Mouse (Mus musculus): Measurements from ENCODE around the gene Jam3. TPM values are rescaled to one million over a fixed set of nuclear protein-coding genes. Genes with fewer than 3 reads are reported as not detected.
"Not testable (repeated sequence)": the region's sequence is repeated elsewhere in the genome, so short reads cannot be mapped to it uniquely, and the experiment has no call there.

Jam3 gene
- polyA plus RNA-seq, 1 experiment, result 6.4 TPM

DNA sequence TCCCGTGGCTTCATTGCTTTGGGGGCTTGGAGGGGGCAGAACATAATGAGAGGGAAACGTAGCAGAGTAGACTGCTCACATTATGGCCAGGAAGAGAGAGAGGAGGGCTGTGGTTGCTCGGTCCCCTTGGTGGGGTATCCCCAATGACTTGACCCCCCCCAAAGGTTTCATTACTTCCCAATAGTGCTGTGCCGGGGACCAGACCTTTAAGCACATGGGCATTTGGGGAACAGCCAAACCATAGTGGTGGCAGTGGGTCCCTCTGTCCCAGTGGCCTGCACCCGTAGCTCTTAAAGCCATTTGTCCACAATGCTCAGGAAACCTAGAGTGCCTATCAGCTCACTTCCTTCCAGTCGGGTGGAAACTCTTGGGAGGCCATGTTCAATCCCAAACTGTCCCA is 17.6 kb upstream of the Jam3 start:
- no peak for DNase-seq (ENCODE audit: low read depth in 1 of 2, low spot score in 2 of 2)
- H3K36me3 ChIP-seq (ENCODE audit: control insufficient read depth, insufficient read depth, low read length), result no peaks in the 10 kb centered on the region
- WGBS, result 37% methylated on average over 6 of the region's 6 CpGs
- H3K4me3 ChIP-seq (ENCODE audit: extremely low read depth, insufficient read depth, insufficient read length), result no peak overlapping the region
- TF ChIP-seq CTCF (IDR thresholded peaks at IDR 0.05; ENCODE audit: extremely low read depth, insufficient read depth, insufficient read length, insufficient replicate concordance) (no peak), POLR2A (IDR thresholded peaks at IDR 0.05; ENCODE audit: low read depth, low read length) (no peak)
- H3K27ac ChIP-seq (ENCODE audit: insufficient read depth, low read length), result no peak overlapping the region
- H3K4me1 ChIP-seq (ENCODE audit: control insufficient read depth, insufficient read depth, insufficient read length), result no peaks in the 10 kb centered on the region
- H3K27me3 ChIP-seq (ENCODE audit: control insufficient read depth, insufficient read depth, low read length), result no peaks in the 10 kb centered on the region

DNA sequence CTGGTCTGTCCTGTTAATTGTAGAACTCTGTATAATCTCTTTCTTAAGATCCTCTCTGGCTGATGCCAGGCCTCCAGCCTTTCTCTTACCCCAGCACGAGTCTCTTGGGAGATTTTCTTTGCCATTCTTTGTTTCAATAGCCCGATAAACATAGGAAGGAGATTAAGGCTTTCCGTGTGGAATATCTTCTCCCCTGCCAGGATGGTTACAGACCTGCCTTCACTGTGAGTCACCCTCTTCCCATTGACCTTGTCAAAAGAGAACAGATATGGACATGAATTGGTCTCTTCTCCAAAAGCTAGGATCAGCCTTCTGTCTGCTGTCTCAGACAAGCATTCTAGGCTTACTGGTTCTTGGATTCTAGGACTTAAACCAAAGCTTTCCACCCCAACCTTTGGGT is 15.5 kb upstream of the Jam3 start:
- no peak for TF ChIP-seq CTCF (IDR thresholded peaks at IDR 0.05; ENCODE audit: extremely low read depth, insufficient read depth, insufficient read length, insufficient replicate concordance)
- TF ChIP-seq POLR2A (IDR thresholded peaks at IDR 0.05; ENCODE audit: low read depth, low read length), result no peak
- no peak for DNase-seq (ENCODE audit: low read depth in 1 of 2, low spot score in 2 of 2)
- Histone ChIP-seq H3K4me1 (ENCODE audit: control insufficient read depth, insufficient read depth, insufficient read length) (no peaks in the 10 kb centered on the region), H3K4me3 (ENCODE audit: extremely low read depth, insufficient read depth, insufficient read length) (no peak overlapping the region), H3K27me3 (ENCODE audit: control insufficient read depth, insufficient read depth, low read length) (no peaks in the 10 kb centered on the region), H3K27ac (ENCODE audit: insufficient read depth, low read length) (no peak overlapping the region), H3K36me3 (ENCODE audit: control insufficient read depth, insufficient read depth, low read length) (no peaks in the 10 kb centered on the region)
- 87% methylated on average over 3 of the region's 3 CpGs for WGBS

DNA sequence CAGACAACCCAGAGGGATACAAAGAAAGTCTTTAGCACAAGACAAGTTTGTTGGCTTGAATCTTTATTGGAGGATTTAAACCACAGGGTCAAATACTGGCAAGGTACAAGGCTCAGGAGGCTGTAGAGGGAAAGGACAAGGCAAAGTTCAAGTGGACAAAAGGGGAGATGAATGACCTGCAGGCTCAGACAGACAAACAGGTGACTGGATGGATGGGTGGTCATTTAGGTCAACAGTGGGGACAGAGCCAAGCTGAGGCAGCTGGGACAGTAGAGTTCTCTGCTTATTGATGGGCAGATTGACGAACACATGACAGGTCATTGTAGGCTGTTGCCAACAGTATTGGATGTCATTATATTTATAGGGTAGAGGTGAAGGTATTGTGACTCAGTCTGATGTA is 11.8 kb upstream of the Jam3 start:
- H3K27ac ChIP-seq (ENCODE audit: insufficient read depth, low read length), result no peak overlapping the region
- no peaks in the 10 kb centered on the region for H3K4me1 ChIP-seq (ENCODE audit: control insufficient read depth, insufficient read depth, insufficient read length)
- H3K36me3 ChIP-seq (ENCODE audit: control insufficient read depth, insufficient read depth, low read length), result no peaks in the 10 kb centered on the region
- WGBS, result 81% methylated on average over 1 of the region's 1 CpGs
- DNase-seq (ENCODE audit: low read depth in 1 of 2, low spot score in 2 of 2), result no peak
- H3K27me3 ChIP-seq (ENCODE audit: control insufficient read depth, insufficient read depth, low read length), result no peaks in the 10 kb centered on the region
- no peak for TF ChIP-seq POLR2A (IDR thresholded peaks at IDR 0.05; ENCODE audit: low read depth, low read length)
- no peak for TF ChIP-seq CTCF (IDR thresholded peaks at IDR 0.05; ENCODE audit: extremely low read depth, insufficient read depth, insufficient read length, insufficient replicate concordance)
- no peak overlapping the region for H3K4me3 ChIP-seq (ENCODE audit: extremely low read depth, insufficient read depth, insufficient read length)

DNA sequence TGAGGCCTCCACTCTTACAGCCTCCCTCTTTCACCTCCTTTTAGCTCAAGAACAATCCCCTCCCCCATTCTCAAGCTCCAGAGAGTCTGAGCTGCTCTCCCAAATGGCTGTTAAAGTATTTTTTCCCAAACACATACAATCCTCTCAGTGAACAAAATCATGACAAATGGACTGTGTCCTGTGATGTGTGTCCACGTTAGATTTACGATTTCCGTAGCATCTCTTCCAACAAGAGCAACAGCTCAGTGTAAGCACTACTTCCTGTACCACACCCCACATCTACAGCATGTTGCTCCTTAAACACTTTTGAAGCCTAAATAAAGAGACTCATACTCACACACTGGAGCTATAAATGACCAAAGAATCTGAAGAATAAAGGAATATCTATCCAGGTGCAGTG is 10.4 kb upstream of the Jam3 start:
- DNase-seq (ENCODE audit: low read depth in 1 of 2, low spot score in 2 of 2), result no peak
- H3K4me3 ChIP-seq (ENCODE audit: extremely low read depth, insufficient read depth, insufficient read length), result no peak overlapping the region
- no peaks in the 10 kb centered on the region for H3K27me3 ChIP-seq (ENCODE audit: control insufficient read depth, insufficient read depth, low read length)
- H3K4me1 ChIP-seq (ENCODE audit: control insufficient read depth, insufficient read depth, insufficient read length), result no peaks in the 10 kb centered on the region
- no peaks in the 10 kb centered on the region for H3K36me3 ChIP-seq (ENCODE audit: control insufficient read depth, insufficient read depth, low read length)
- no peak for TF ChIP-seq POLR2A (IDR thresholded peaks at IDR 0.05; ENCODE audit: low read depth, low read length)
- TF ChIP-seq CTCF (IDR thresholded peaks at IDR 0.05; ENCODE audit: extremely low read depth, insufficient read depth, insufficient read length, insufficient replicate concordance), result no peak
- no peak overlapping the region for H3K27ac ChIP-seq (ENCODE audit: insufficient read depth, low read length)
- 86% methylated on average over 3 of the region's 3 CpGs for WGBS

DNA sequence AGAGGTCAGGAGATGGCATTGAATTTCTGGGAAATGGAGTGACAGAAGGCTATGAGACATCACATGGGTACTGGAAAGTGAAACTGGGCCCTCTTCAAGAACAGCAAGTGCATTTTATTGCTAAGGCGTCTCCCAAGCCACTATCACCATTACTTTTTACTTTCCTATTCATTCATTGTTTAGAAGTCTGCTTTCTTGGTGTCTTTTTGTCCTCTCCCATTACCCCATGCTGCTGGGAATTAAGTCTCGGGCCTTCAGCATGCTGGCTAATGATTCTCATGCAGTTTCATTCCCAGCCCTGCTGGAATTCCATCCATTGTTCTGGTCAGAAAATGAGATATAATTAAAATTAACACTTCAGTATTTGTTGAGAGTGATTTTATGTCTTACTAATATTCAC is 9.7 kb upstream of the Jam3 start:
- no peaks in the 10 kb centered on the region for H3K4me1 ChIP-seq (ENCODE audit: control insufficient read depth, insufficient read depth, insufficient read length)
- H3K4me3 ChIP-seq (ENCODE audit: extremely low read depth, insufficient read depth, insufficient read length), result no peak overlapping the region
- no peak overlapping the region for H3K27ac ChIP-seq (ENCODE audit: insufficient read depth, low read length)
- H3K27me3 ChIP-seq (ENCODE audit: control insufficient read depth, insufficient read depth, low read length), result no peaks in the 10 kb centered on the region
- 79% methylated on average over 2 of the region's 2 CpGs for WGBS
- no peak for DNase-seq (ENCODE audit: low read depth in 1 of 2, low spot score in 2 of 2)
- no peaks in the 10 kb centered on the region for H3K36me3 ChIP-seq (ENCODE audit: control insufficient read depth, insufficient read depth, low read length)
- TF ChIP-seq CTCF (IDR thresholded peaks at IDR 0.05; ENCODE audit: extremely low read depth, insufficient read depth, insufficient read length, insufficient replicate concordance), result no peak
- TF ChIP-seq POLR2A (IDR thresholded peaks at IDR 0.05; ENCODE audit: low read depth, low read length), result no peak

DNA sequence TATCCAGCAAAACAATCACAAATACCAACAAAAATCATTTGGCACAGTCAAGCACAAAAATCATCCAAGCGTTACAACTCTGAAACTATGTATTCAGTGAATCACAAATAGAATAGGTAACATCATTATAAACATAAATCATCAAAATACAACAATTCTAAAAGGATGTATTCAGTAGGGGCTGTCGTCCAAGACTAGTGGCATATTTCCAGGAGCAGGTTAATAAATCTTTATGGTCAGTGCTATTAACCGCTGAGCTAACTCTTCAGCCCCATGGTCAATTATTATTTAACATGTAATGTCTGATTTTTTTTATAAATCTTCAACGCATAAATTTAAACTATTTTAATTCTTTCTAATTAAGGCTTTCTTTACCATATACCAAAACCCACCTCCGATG is 8.4 kb upstream of the Jam3 start:
- H3K27ac ChIP-seq (ENCODE audit: insufficient read depth, low read length), result not testable (repeated sequence)

DNA sequence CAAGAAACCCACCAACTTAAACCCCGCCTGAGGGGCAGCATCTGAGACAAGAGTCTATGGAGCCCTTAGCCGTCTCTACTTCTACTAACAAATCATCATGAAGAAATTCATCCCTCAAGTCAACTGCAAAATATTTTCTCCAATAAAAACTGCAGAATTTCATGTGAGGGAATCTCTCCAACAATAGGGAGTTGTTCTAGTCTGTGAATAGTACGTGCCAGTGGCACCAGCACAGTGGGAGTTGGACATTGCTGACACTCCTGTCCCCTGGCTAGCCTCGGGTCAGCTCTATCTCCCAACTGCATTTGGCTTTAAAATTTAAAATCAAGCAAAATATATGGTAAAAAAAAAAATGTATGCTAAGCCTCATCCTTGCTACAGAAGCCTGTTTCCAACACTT is 1.4 kb downstream of the Jam3 start:
- no peaks in the 10 kb centered on the region for H3K36me3 ChIP-seq (ENCODE audit: control insufficient read depth, insufficient read depth, low read length)
- no peak for DNase-seq (ENCODE audit: low read depth in 1 of 2, low spot score in 2 of 2)
- H3K27ac ChIP-seq (ENCODE audit: insufficient read depth, low read length), result no peak overlapping the region
- peaks cover 6% of the 10 kb centered on the region for H3K27me3 ChIP-seq (ENCODE audit: control insufficient read depth, insufficient read depth, low read length)
- peaks cover 5% of the 10 kb centered on the region; the same call in 1 of the 2 replicates for H3K4me1 ChIP-seq (ENCODE audit: control insufficient read depth, insufficient read depth, insufficient read length)
- WGBS, result 89% methylated on average over 4 of the region's 4 CpGs
- H3K4me3 ChIP-seq (ENCODE audit: extremely low read depth, insufficient read depth, insufficient read length), result no peak overlapping the region
- TF ChIP-seq POLR2A (IDR thresholded peaks at IDR 0.05; ENCODE audit: low read depth, low read length) (no peak), CTCF (IDR thresholded peaks at IDR 0.05; ENCODE audit: extremely low read depth, insufficient read depth, insufficient read length, insufficient replicate concordance) (no peak)

More for the DNA sequence above, 8.4 kb upstream of the Jam3 start:
- H3K27me3 ChIP-seq (ENCODE audit: control insufficient read depth, insufficient read depth, low read length); DNase-seq (ENCODE audit: low read depth in 1 of 2, low spot score in 2 of 2); H3K36me3 ChIP-seq (ENCODE audit: control insufficient read depth, insufficient read depth, low read length); H3K4me3 ChIP-seq (ENCODE audit: extremely low read depth, insufficient read depth, insufficient read length); H3K4me1 ChIP-seq (ENCODE audit: control insufficient read depth, insufficient read depth, insufficient read length): not testable (repeated sequence)
- 84% methylated on average over 5 of the region's 5 CpGs for WGBS
